Comparison of ENCODE assay signal across 21 mouse cellular contexts in genomic region chr13:90725053-90725827, GRCm38 (mm10).
DNase-seq lines count a peak whose midpoint lies in the region; ATAC-seq and TF ChIP-seq lines count a peak whose summit lies in the region.
"Had no signal": no experiment of that assay in that cellular context is flagged by ENCODE, and none has a peak within 500 bp of the region (broad histone marks: within the 10 kb centered on the region; RNA-seq: fewer than 3 reads in every experiment).

No protein-coding gene starts in this region.

- no peak overlapping the region for H3K9ac ChIP-seq in lung, embryonic 15.5 days
- H3K9ac ChIP-seq: hindbrain, embryonic 15.5 days; intestine, embryonic 15.5 days; liver, postnatal 0 days had no signal

- peaks cover 14% of the 10 kb centered on the region; the same call in 1 of the 2 replicates for H3K4me1 ChIP-seq in lung, embryonic 15.5 days
- H3K4me1 ChIP-seq: intestine, embryonic 15.5 days had no signal

- peak; percentile 18 for DNase-seq in gastrocnemius, adult 2 months
- DNase-seq in gastrocnemius, postnatal 25 days: no peak
- DNase-seq in lung, postnatal 25 days (ENCODE audit: low spot score): no peak
- peak; percentile 45 for DNase-seq in gonadal fat pad, adult 2 months (ENCODE audit: low read depth)
- peak; percentile 6 to 47 for DNase-seq in lung, postnatal 4 days
- DNase-seq in urinary bladder, postnatal 14 days (ENCODE audit: low spot score): no peak
- DNase-seq: cerebellum, adult 2 months; cerebellum, postnatal 36 days; gastrocnemius, postnatal 14 days; kidney, postnatal 4 days; layer of hippocampus, adult 9-11 months; left cerebral cortex, postnatal 4 days; liver; liver, postnatal 0 days; right cerebral cortex, postnatal 14 days; spleen, adult 18-20 months had no signal

- no peaks in the 10 kb centered on the region for H3K27me3 ChIP-seq in lung, embryonic 15.5 days
- H3K27me3 ChIP-seq: hindbrain, embryonic 15.5 days; intestine, embryonic 15.5 days had no signal

- no peaks in the 10 kb centered on the region for H3K36me3 ChIP-seq in lung, embryonic 15.5 days
- H3K36me3 ChIP-seq: hindbrain, embryonic 15.5 days; intestine, embryonic 15.5 days; midbrain, embryonic 10.5 days had no signal

- 36% methylated on average over 10 of the region's 10 CpGs for WGBS in lung, embryonic 15.5 days

- H3K9me3 ChIP-seq in lung, embryonic 15.5 days: no peaks in the 10 kb centered on the region
- H3K9me3 ChIP-seq: hindbrain, embryonic 15.5 days; intestine, embryonic 15.5 days; midbrain, embryonic 10.5 days had no signal

- intact Hi-C loops in gastrocnemius, adult 2 months (cut with DNase I): no loop called here

- no peak overlapping the region for H3K4me2 ChIP-seq in lung, embryonic 15.5 days
- H3K4me2 ChIP-seq: hindbrain, embryonic 15.5 days; intestine, embryonic 15.5 days had no signal

- no peak overlapping the region for H3K4me3 ChIP-seq in gastrocnemius, adult 2 months
- H3K4me3 ChIP-seq in lung, embryonic 15.5 days: no peak overlapping the region
- H3K4me3 ChIP-seq: hindbrain, embryonic 15.5 days; intestine, embryonic 15.5 days; left cerebral cortex, adult 2 months; midbrain, embryonic 10.5 days had no signal

- ATAC-seq in lung, embryonic 15.5 days (ENCODE audit: borderline replicate concordance, extremely low read depth, low FRiP score, low TSS enrichment): peak; percentile 80; the same call in 1 of the 2 replicates
- ATAC-seq: intestine, embryonic 15.5 days; liver, postnatal 0 days had no signal

- no peak overlapping the region for H3K27ac ChIP-seq in gastrocnemius, adult 2 months
- peak overlapping the region; percentile 55 for H3K27ac ChIP-seq in lung, embryonic 15.5 days
- H3K27ac ChIP-seq: hindbrain, embryonic 15.5 days; intestine, embryonic 15.5 days; left cerebral cortex, adult 2 months; midbrain, embryonic 10.5 days had no signal

- TF ChIP-seq CTCF in gastrocnemius, adult 2 months (IDR thresholded peaks at IDR 0.05): no peak

Comparison
In these comparisons a context has a peak if more than half of its experiments do, and no peak if none do; other contexts are left out.
1. DNase-seq: peak in gastrocnemius, adult 2 months (single experiment), gonadal fat pad, adult 2 months (single experiment) and lung, postnatal 4 days (2 of 2); none in gastrocnemius, postnatal 25 days (single experiment), lung, postnatal 25 days (single experiment) and urinary bladder, postnatal 14 days (single experiment).